Mouse (Mus musculus): ENCODE data around the gene Gm47969.
A peak's percentile ranks its signal among the peaks of the same experiment; 100 is the strongest.
"Not testable (repeated sequence)": the region's sequence is repeated elsewhere in the genome, so short reads cannot be mapped to it uniquely, and the experiment has no call there.

Gene Gm47969

GRCm38 (mm10) chr1:83044882-83045427 is at the start of gene Gm47969:
Gene Gm47969 (plus strand): TSS chr1:83044932.
- no peak for DNase-seq (ENCODE audit: low spot score)

- not testable (repeated sequence) for DNase-seq (ENCODE audit: low spot score)
Observed at GRCm38 (mm10) chr1:83000306-83000705, 44.4 kb upstream of the Gm47969 start, which contains the start of gene Gm47959. Gene Gm47959 (plus strand): TSS chr1:83000548.

GRCm38 (mm10) chr1:83006218-83007179 is 38.2 kb upstream of the Gm47969 start:
- DNase-seq (ENCODE audit: low spot score): no peak

GRCm38 (mm10) chr1:83007471-83007870 is 37.3 kb upstream of the Gm47969 start:
- no peak for DNase-seq (ENCODE audit: low spot score)

- DNase-seq (ENCODE audit: low spot score): no peak
Observed at GRCm38 (mm10) chr1:83014477-83014876, 30.3 kb upstream of the Gm47969 start.

- no peak for DNase-seq (ENCODE audit: low spot score)
Observed at GRCm38 (mm10) chr1:83015329-83015879, 29.3 kb upstream of the Gm47969 start.

GRCm38 (mm10) chr1:83016556-83016955 is 28.2 kb upstream of the Gm47969 start:
- no peak for DNase-seq (ENCODE audit: low spot score)

GRCm38 (mm10) chr1:83031950-83032349 is 12.8 kb upstream of the Gm47969 start:
- no peak for DNase-seq (ENCODE audit: low spot score)

GRCm38 (mm10) chr1:83032508-83032907 is 12.2 kb upstream of the Gm47969 start:
- no peak for DNase-seq (ENCODE audit: low spot score)

GRCm38 (mm10) chr1:83034509-83034908 is 10.2 kb upstream of the Gm47969 start:
- no peak for DNase-seq (ENCODE audit: low spot score)

- DNase-seq (ENCODE audit: low spot score): no peak
Observed at GRCm38 (mm10) chr1:83036892-83037667, 7.7 kb upstream of the Gm47969 start.

GRCm38 (mm10) chr1:83038109-83038672 is 6.5 kb upstream of the Gm47969 start, which contains the start of gene Slc19a3:
Gene Slc19a3 (minus strand): TSS chr1:83038448.
- DNase-seq (ENCODE audit: low spot score): peak; percentile 13

GRCm38 (mm10) chr1:83039080-83039479 is 5.7 kb upstream of the Gm47969 start:
- no peak for DNase-seq (ENCODE audit: low spot score)

- DNase-seq (ENCODE audit: low spot score): no peak
Observed at GRCm38 (mm10) chr1:83042380-83042779, 2.4 kb upstream of the Gm47969 start, which contains the start of gene Krtap28-10. Gene Krtap28-10 (minus strand): TSS chr1:83042480.

GRCm38 (mm10) chr1:83058481-83058880 is 13.7 kb downstream of the Gm47969 start:
- DNase-seq (ENCODE audit: low spot score): no peak

GRCm38 (mm10) chr1:83059278-83059677 is 14.5 kb downstream of the Gm47969 start, which contains the start of gene A030005K14Rik:
Gene A030005K14Rik (minus strand): TSS chr1:83059378.
- no peak for DNase-seq (ENCODE audit: low spot score)

GRCm38 (mm10) chr1:83060643-83061042 is 15.9 kb downstream of the Gm47969 start, which contains the start of gene Krtap28-13:
Gene Krtap28-13 (plus strand): TSS chr1:83060930.
- no peak for DNase-seq (ENCODE audit: low spot score)

GRCm38 (mm10) chr1:83064851-83065250 is 20.1 kb downstream of the Gm47969 start:
- DNase-seq (ENCODE audit: low spot score): no peak

- no peak for DNase-seq (ENCODE audit: low spot score)
Observed at GRCm38 (mm10) chr1:83066577-83066976, 21.8 kb downstream of the Gm47969 start.

- DNase-seq (ENCODE audit: low spot score): no peak
Observed at GRCm38 (mm10) chr1:83067205-83067604, 22.5 kb downstream of the Gm47969 start.

GRCm38 (mm10) chr1:83075526-83076189 is 30.9 kb downstream of the Gm47969 start:
- DNase-seq (ENCODE audit: low spot score): no peak

All from ovary, postnatal 10 days (tissue).